Mouse (Mus musculus): ENCODE results near the gene Gsta4.
"Not testable (repeated sequence)": the region's sequence is repeated elsewhere in the genome, so short reads cannot be mapped to it uniquely, and the experiment has no call there.

Gene Gsta4

DNA sequence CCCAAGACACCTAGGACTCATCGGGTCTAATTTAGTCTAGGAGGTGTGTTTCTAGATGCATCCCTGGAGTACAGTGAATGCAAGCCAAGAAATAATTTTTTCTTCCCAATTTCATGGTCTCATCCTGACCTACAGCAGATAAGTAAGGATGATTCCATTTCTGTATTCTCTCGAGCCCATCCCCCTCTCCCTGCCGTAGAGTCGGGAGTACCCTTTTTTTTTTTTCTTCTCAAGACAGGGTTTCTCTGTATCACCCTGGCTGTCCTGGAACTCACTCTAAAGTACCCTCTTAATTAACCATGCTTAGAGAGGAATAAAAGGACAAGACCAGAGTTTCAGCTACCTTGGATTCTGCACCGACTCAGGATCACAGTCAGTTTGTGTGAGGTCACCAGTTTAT, 4.4 kb upstream of the Gsta4 start:
- no peak for DNase-seq (ENCODE audit: low spot score in 2 of 2)

DNA sequence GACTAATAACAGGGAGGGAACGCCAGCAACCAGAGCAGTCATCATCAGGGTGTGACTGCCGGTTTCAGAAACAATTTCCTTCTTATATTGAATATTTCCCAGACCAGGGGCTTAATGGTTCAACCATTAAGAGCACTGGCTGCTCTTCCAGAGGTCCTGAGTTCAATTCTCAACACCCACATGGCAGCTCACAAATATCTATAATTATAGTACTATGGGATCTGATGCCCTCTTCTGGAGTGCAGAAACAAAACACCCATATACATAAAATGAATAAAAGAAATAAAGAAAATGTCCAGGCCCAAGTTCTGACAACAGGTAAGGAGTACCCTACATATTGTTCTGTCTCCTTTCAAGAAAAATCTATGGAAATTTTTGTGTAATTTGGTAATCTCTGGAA, 3.5 kb upstream of the Gsta4 start:
- no peak for DNase-seq (ENCODE audit: low spot score in 2 of 2)

DNA sequence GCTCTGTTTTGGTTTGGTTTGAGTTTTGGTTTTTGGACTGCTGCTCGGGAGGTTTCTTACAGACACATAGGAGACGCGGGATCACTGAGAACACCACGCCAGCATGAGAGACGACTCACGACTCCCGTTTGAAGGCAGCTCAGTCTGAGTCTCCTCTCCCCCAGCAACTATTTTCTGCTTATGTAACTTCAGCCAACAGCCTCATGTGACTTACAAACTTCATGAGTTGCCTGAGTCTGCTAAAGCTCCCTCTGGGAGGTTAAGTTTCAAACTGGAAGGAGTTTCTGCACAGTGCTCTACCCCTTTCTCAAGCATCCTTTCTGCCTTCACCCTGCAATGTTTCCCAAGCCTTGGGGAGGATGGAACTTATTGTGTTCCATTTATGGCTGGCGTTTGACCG, 3.1 kb downstream of the Gsta4 start:
- DNase-seq (ENCODE audit: low spot score in 2 of 2): no peak

GRCm38 (mm10) chr9:78188910-78189309, 6.3 kb downstream of the Gsta4 start:
- DNase-seq (ENCODE audit: low spot score in 2 of 2): no peak

DNA sequence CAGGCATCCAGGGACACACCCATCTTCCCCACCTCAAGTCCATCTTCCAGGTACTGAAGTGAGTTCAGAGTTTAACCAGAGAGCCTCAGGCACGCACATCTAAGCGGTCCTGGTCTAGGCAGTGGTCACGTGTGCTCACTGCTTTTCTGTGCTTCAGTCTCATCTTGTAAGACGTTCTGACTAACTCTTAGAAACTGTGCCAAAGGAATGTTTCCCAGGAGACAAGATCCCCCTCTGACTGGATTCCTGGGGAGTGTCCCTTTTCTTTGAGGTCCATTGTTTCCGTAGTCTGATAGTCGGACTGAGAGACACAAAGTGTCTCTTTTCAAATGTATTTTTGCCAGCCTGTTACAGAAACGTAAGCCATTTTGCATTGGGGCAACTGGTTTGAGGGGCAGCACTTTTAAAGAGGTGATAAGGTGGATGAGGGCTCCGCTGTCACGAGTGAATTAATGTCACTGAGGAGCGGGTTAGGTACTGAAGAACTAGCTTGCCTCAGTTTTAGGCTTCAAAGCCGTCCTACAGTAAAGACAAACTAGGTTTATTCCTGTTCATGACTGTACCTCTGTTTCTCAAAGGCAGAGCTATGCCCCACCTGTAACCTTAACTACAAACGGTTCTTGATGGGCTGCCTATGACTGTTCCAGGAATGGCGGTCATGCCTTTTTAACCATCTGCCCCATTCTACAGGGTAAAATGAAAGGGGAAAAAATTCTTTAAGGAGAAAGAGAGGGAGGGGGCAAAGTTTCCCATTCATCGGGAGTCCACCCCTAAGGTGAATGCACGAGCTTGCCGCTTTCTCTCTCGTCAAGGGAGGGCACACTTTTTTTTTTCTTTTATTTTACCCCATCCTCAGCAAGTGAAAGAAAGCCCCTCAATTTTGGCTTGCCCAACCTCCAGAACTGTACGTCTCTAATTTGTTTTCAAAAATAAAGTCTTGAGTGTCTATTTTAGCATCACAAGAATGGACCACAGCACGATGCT, 8.4 kb downstream of the Gsta4 start:
- no peak for DNase-seq (ENCODE audit: low spot score in 2 of 2)

GRCm38 (mm10) chr9:78191736-78192135, 9.2 kb downstream of the Gsta4 start:
- DNase-seq (ENCODE audit: low spot score in 2 of 2): peak in 1 of 2 experiments; percentile 34

GRCm38 (mm10) chr9:78193902-78194597, 11.5 kb downstream of the Gsta4 start:
- no peak for DNase-seq (ENCODE audit: low spot score in 2 of 2)

GRCm38 (mm10) chr9:78195034-78195433, 12.5 kb downstream of the Gsta4 start:
- peak in 1 of 2 experiments; percentile 23 for DNase-seq (ENCODE audit: low spot score in 2 of 2)

GRCm38 (mm10) chr9:78197801-78198200, 15.2 kb downstream of the Gsta4 start:
- no peak for DNase-seq (ENCODE audit: low spot score in 2 of 2)

DNA sequence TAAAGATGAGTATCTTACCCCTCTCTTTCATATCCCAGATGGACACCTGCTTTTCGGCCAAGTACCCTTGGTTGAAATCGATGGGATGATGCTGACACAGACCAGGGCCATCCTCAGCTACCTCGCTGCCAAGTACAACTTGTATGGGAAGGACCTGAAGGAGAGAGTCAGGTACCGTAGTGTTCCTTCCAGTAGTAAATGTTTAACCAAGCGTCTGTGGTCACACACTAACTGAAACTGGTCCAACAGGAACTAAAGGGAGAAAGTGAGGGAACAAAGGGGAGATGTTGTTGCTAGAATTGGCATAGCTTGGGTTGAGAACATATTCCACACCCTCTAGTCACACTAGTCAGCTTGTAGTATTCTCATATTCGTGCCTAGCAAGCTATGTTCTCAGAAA, 21.6 kb downstream of the Gsta4 start:
- DNase-seq (ENCODE audit: low spot score in 2 of 2): no peak

DNA sequence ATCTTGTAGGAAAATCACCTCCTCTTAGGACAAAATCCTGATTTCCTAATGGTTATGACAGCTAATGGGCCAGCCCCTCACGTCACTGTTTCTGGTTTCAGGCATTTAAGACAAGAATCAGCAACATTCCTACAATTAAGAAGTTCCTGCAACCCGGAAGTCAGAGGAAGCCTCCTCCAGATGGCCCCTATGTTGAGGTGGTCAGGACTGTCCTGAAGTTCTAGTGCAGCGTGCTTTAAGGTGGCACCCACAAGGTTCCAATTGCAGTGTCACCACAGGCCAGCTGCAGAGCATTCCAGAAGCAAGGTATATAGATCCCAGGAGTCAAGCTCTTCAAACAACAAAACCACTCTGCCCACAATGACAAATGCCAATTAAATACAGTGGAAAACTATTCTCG, 26.4 kb downstream of the Gsta4 start:
- no peak for DNase-seq (ENCODE audit: low spot score in 2 of 2)

DNA sequence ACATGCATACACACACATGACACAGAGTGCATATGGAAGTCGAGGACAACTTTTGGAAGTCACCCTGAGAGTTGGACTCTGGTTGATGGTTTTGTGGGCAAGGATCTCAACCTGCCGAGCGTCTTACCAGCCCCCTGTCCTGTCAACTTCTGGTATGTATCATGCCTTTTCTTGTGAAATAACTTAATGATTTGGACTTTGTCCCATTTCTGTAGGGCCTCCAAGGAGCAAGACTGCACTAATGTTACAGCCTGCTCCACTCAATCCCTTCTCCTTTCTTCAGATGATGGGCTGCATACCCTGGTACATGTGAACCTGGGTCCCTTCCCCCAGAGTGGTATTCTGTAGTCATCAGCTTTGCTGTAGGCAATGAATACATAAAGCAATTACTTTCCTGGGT, 27.5 kb downstream of the Gsta4 start:
- no peak for DNase-seq (ENCODE audit: low spot score in 2 of 2)

DNA sequence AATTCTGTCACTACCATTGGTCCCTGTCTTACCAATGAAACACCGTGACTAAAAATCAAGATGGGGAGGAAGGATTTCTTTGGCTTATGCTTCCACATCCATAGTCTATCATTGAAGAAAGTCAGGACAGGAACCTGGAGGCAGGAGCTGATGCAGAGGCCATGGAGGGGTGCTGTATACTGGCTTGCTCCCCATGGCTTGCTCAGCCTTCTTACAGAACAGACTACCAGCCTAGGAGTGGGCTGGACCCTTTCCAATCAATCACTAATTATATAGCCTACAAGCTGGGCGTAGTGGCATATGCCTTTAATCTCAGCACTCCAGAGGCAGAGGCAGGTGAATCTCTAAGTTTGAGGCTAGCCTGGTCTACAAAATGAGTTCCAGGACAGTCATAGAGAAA, 28.2 kb downstream of the Gsta4 start:
- DNase-seq (ENCODE audit: low spot score in 2 of 2): no peak

DNA sequence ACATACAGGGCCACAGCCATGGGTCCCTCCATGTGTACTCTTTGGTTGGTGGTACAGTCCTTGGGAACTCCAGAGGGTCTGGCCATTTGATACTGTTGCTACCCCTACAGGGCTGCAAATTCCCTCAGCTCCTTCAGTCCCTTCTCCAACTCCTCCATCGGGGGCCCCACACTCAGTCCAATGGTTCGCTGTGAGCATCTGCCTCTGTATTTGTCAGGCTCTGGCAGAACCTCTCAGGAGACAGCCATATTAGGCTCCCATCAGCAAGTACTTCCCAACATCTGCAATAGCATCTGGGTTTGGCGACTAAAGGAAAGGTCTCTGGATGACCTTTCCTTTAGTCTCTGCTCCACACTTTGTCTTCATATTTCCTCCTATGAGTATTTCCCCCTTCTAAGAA, 28.9 kb downstream of the Gsta4 start:
- DNase-seq (ENCODE audit: low spot score in 2 of 2): no peak

DNA sequence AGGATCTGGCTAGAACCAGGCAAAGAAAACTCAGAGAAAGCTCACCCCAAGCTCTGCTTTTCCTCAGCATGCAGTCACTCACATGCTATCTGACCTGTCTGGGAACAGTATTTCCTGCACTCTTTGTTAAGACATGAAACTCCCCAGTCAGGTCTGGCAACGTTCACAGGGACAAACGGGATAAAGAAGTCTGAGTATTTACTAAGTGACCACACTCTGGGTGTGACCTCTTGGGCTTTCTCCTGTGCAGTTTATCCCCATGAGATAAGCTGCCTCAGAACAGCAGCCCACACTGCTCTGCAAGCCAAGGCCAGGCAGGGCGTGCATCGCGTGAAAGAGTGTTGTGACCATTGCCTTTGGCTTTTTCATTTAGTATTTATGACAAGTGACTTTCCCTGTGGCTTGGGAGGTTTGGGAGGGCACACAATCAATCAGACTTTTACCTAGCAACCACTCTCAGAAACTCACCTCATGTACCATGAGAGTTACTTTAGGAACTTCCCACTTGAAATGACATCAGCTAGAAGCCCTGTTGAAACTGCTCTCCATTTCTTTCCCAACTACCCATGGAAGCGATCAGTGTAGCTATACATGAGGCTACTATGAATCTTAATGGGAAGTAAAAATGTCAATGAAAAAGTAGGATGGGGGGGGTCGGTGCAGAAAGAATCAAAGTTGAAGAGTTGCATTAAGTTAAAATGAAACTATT, 29.9 kb downstream of the Gsta4 start:
- no peak for DNase-seq (ENCODE audit: low spot score in 2 of 2)

DNA sequence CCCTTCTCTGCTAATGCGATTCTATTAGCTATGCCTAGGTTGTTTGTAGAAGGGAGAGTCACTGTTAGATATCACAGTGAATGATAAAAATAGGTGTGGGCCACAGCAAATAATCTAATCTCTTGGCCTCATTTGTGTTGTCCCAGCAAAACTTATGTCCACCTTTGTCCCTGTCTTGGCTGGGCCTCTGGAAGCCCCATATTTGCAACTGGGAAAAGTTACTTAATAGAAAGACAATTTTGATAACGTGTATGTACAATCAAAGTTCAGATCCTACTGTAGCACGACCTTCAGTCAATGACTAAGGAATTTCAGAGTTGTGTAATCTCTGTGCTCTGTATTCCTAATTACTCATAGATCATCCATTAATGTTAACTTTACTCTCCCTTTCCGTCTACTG, 34.5 kb downstream of the Gsta4 start:
- no peak for DNase-seq (ENCODE audit: low spot score in 2 of 2)

GRCm38 (mm10) chr9:78222616-78223015, 40.0 kb downstream of the Gsta4 start:
- DNase-seq (ENCODE audit: low spot score in 2 of 2): no peak

DNA sequence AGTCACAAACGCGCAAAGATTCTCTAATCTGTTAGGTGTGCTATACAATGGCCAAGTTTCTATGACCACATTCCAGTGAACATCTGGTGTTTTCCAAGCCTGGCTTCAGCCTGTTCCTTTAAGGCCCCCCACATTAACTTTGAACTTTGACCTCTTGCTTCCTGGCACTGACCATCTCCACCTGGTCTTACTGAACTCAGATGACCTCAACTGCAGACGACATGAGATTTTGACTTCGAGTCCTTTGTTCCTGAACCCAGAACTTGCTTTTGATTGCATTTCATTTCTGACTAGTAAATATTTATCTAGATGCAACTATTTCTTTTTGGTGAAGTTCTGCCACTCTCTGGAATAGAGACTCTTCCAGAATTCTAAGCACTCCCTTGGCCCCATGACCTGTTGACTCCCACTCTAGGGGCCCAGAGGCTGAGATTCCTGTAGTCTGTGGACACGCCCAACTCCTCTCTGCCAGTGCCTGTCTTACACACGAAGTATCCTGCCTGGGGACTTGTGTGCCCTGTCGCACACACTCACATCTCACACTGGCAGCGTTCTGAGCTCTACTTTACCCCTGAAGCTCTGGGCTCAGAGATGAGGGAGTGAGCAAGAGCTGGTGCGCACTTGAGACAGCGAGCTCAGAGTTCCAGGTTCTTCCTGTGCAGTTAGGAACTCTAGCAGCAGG, 40.8 kb downstream of the Gsta4 start:
- no peak for DNase-seq (ENCODE audit: low spot score in 2 of 2)

- DNase-seq (ENCODE audit: low spot score in 2 of 2): no peak
These were observed 41.8 kb downstream of the Gsta4 start for GRCm38 (mm10) chr9:78224418-78224817.

- no peak for DNase-seq (ENCODE audit: low spot score in 2 of 2)
These were observed 42.7 kb downstream of the Gsta4 start for GRCm38 (mm10) chr9:78225304-78225703.

GRCm38 (mm10) chr9:78228122-78228521, 45.5 kb downstream of the Gsta4 start:
- DNase-seq (ENCODE audit: low spot score in 2 of 2): no peak

DNA sequence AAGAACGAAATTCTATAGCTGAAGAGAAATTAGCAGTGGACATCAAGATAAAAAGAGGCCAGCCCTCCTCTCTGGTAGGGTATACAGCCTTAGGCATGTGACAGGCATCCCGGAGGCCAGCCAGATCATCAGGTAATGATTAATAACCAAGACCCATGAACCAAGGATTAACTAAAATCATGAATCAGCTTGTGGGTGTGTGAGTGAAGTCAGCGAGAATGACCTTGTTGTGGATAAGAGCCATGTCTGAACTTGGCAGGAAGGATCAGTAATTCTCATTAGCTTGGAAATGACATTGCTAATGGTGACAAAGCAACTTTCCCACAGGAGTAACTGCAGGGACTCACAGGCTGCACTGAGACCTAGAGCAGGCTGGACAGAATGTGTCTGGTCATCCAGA, 47.1 kb downstream of the Gsta4 start:
- DNase-seq (ENCODE audit: low spot score in 2 of 2): not testable (repeated sequence)
